Mouse (Mus musculus): Measurements from ENCODE around the gene Pak4. TPM values are rescaled to one million over a fixed set of nuclear protein-coding genes. Genes with fewer than 3 reads are reported as not detected.

Pak4 gene
- polyA plus RNA-seq, 1 experiment = not detected

GRCm38 (mm10) chr7:28595751-28596435, 2.1 kb downstream of the Pak4 start:
- H3K4me3 ChIP-seq (ENCODE audit: insufficient read depth, low read depth, low read length) = no peak overlapping the region
- no peak overlapping the region for H3K27ac ChIP-seq (ENCODE audit: insufficient read depth, low read depth, low read length)
- TF ChIP-seq CTCF (IDR thresholded peaks at IDR 0.05; ENCODE audit: insufficient read depth, low read depth, low read length) = no peak
- whole genome bisulfite sequencing = 66% methylated on average over 8 of the region's 8 CpGs
- peaks cover 28% of the 10 kb centered on the region for H3K4me1 ChIP-seq (ENCODE audit: control insufficient read depth, insufficient read depth, low read length)

DNA sequence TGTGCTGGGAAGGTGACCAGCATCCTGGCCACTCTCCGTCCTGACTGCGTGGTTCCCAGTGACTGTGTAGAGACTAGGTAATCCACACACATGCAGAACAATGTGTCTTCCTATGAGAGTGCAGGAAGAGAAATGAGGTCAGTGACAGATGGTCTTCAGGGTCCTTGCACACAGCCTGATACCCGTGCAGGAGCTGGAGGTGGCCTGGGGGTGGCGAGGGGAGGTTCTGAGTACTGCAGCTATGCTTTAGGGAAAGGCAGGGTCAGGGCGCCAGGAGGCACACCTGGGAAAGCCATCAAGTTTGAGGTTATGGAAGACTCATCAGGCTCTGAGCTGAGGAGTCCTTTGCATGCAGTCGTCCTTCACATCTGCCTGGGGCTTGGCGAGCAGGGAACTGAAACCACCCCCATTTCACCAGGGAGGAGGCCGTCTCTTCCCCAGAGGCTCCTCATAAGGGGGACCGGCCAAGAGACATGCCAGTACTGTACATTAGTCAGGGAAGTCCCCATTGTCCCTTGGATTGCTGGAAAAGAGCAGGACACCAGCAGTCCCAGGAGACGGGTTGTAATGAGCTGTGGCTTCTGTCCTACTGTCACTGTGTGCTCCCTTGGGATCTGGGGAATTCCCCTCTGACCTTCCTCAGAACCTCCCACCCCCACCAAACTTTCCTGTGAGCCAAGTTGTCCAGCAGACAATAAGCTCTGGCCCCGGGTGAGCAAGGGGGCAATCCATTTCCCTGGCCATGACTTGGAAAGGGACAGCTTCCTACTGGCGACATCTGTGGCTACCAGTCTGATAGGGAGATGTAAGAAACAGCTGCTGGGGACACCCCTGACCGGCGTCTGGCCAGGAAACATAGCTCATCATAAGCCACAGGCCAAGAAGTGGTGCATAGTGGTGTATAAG, 4.5 kb downstream of the Pak4 start:
- Histone ChIP-seq H3K27ac (ENCODE audit: insufficient read depth, low read depth, low read length) (no peak overlapping the region), H3K4me1 (ENCODE audit: control insufficient read depth, insufficient read depth, low read length) (peaks cover 34% of the 10 kb centered on the region), H3K4me3 (ENCODE audit: insufficient read depth, low read depth, low read length) (no peak overlapping the region)
- TF ChIP-seq POLR2A (IDR thresholded peaks at IDR 0.05; ENCODE audit: insufficient read depth, low read depth, low read length) (no peak), CTCF (IDR thresholded peaks at IDR 0.05; ENCODE audit: insufficient read depth, low read depth, low read length) (no peak)
- 71% methylated on average over 14 of the region's 14 CpGs for WGBS

DNA sequence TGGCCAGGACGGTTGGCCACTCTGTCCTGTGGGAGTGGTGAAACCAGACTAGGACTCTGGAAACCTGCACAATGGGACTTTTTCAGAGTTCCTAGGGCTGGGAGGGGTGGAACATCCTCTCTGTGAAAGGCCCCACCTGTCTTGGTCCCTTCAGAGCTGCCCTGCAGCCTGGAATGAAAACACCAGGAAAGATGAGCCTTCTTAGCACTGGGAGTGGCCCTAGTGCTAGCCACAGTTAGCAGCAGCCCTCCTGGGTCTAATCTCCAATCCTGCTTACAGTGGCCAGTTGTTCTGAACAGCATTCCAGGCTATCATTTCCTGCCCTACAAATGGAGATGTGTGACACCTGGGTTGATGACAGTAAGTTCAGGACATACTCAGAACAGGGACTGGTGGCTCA, 6.1 kb downstream of the Pak4 start:
- H3K4me1 ChIP-seq (ENCODE audit: control insufficient read depth, insufficient read depth, low read length) = peaks cover 41% of the 10 kb centered on the region
- WGBS = 81% methylated on average over 1 of the region's 1 CpGs
- TF ChIP-seq POLR2A (IDR thresholded peaks at IDR 0.05; ENCODE audit: insufficient read depth, low read depth, low read length) (no peak), CTCF (IDR thresholded peaks at IDR 0.05; ENCODE audit: insufficient read depth, low read depth, low read length) (no peak)

DNA sequence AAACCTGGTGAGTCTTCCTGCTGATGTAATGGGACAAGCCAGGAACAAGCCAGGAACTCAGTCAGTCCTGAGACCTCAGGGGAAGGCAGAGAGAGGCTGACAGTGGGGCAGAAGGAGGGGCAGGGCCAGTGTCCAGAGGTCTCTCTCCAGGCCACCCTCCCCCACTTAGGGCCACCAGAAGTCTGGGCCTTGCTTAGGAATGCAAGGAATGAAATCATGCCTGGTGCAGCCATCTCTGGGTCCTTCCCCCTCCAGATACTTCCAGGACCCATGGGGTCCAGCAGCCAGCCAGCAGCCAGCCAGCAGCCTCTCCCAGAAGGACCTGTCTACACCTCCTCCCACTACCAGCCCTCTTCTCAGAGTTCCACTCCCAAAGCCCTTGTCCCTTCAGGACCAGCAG, 10.3 kb downstream of the Pak4 start:
- H3K4me3 ChIP-seq (ENCODE audit: insufficient read depth, low read depth, low read length) = no peak overlapping the region
- H3K4me1 ChIP-seq (ENCODE audit: control insufficient read depth, insufficient read depth, low read length) = peaks cover 41% of the 10 kb centered on the region
- H3K27ac ChIP-seq (ENCODE audit: insufficient read depth, low read depth, low read length) = no peak overlapping the region
- TF ChIP-seq CTCF (IDR thresholded peaks at IDR 0.05; ENCODE audit: insufficient read depth, low read depth, low read length) (no peak), POLR2A (IDR thresholded peaks at IDR 0.05; ENCODE audit: insufficient read depth, low read depth, low read length) (no peak)

More for the DNA sequence above, 6.1 kb downstream of the Pak4 start:
- Histone ChIP-seq H3K27ac (ENCODE audit: insufficient read depth, low read depth, low read length) (no peak overlapping the region), H3K4me3 (ENCODE audit: insufficient read depth, low read depth, low read length) (no peak overlapping the region)

- TF ChIP-seq POLR2A (IDR thresholded peaks at IDR 0.05; ENCODE audit: insufficient read depth, low read depth, low read length) (no peak), CTCF (IDR thresholded peaks at IDR 0.05; ENCODE audit: insufficient read depth, low read depth, low read length) (no peak)
- 45% methylated on average over 6 of the region's 6 CpGs for WGBS
- peaks cover 40% of the 10 kb centered on the region for H3K4me1 ChIP-seq (ENCODE audit: control insufficient read depth, insufficient read depth, low read length)
Measured at GRCm38 (mm10) chr7:28586663-28587411, 11.1 kb downstream of the Pak4 start.

DNA sequence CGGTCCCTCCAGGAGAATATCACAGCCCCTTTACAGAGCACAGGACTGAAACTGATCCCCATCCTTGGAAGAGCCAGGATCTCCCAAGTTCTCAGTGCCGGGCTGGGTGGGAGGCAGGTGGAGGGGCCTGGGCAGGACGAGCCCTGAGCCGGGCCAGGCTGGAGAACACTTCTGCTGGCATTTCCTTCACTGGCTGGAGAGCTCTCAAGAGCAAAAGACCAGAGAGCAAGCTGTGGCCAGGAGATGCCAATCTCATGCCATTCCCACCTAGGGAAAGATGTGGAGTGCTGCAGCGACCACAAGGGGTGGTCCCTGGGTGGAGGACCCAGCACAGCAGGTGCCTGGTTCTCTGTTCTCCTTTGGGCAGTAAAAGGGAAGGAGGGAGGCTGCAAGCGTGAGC, 13.0 kb downstream of the Pak4 start:
- Histone ChIP-seq H3K4me3 (ENCODE audit: insufficient read depth, low read depth, low read length) (no peak overlapping the region), H3K27ac (ENCODE audit: insufficient read depth, low read depth, low read length) (no peak overlapping the region), H3K4me1 (ENCODE audit: control insufficient read depth, insufficient read depth, low read length) (peaks cover 40% of the 10 kb centered on the region)
- WGBS = 88% methylated on average over 6 of the region's 6 CpGs
- TF ChIP-seq CTCF (IDR thresholded peaks at IDR 0.05; ENCODE audit: insufficient read depth, low read depth, low read length) = no peak
- TF ChIP-seq POLR2A (IDR thresholded peaks at IDR 0.05; ENCODE audit: insufficient read depth, low read depth, low read length) = no peak

More at GRCm38 (mm10) chr7:28586663-28587411, 11.1 kb downstream of the Pak4 start:
- no peak overlapping the region for H3K27ac ChIP-seq (ENCODE audit: insufficient read depth, low read depth, low read length)
- no peak overlapping the region for H3K4me3 ChIP-seq (ENCODE audit: insufficient read depth, low read depth, low read length)

DNA sequence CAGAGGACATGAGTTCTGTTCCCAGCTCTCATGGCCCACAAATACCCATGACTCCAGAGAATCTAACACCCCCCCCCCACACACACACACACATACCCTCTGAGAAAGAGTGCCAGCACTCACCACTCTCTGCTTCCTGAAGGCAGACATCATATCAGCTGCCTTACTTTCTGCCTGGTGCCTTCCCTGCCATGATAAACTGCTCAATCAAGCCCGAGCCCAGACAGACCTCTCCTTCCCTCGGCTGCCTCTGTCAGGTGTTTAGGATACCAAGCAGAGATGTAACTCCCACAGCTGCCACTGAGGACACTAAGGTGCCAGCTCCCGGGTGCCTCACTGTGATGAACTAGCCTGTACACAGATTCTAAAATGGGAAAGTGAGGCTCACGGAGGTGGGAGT, 13.5 kb downstream of the Pak4 start:
- WGBS = 68% methylated on average over 4 of the region's 4 CpGs
- TF ChIP-seq POLR2A (IDR thresholded peaks at IDR 0.05; ENCODE audit: insufficient read depth, low read depth, low read length) (no peak), CTCF (IDR thresholded peaks at IDR 0.05; ENCODE audit: insufficient read depth, low read depth, low read length) (no peak)
- H3K27ac ChIP-seq (ENCODE audit: insufficient read depth, low read depth, low read length) = no peak overlapping the region
- H3K4me1 ChIP-seq (ENCODE audit: control insufficient read depth, insufficient read depth, low read length) = peaks cover 44% of the 10 kb centered on the region
- no peak overlapping the region for H3K4me3 ChIP-seq (ENCODE audit: insufficient read depth, low read depth, low read length)

DNA sequence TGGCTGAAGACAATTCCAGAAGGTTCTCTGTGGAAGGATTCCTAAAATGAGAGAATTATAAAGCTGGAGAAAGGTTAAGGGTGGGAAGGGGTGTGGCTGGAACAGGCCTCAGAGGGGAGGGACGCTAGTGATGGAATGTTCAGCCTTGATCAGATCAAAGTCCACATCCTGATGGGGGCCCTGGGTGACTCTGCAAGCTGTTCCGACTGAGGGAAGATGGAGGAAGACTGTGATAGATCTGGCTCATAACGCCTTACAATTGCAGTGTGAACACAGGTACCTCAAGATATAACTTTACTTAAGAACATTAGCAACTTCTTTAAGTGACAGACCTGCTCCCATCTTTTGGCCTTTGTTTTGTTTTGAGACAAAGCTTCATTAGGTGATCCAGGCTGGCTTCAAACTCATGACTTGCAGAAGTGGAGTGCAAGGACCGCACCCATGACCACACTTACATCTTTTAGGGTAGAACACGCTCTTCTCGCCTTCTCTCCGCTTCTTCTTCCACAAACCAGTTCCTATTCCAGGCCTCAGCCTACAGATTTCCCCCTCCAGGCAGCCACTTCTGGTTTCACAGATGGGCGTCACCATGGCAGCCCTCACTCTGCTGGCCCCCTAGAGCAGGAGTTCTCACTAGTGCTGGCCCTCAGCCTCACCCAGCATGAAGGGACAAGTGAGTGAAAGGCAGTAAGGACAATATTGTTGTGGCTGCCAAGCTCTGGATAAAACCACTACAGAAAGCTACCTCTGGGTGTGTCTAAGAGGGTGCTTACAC, 14.2 kb downstream of the Pak4 start:
- TF ChIP-seq CTCF (IDR thresholded peaks at IDR 0.05; ENCODE audit: insufficient read depth, low read depth, low read length) = no peak
- no peak for TF ChIP-seq POLR2A (IDR thresholded peaks at IDR 0.05; ENCODE audit: insufficient read depth, low read depth, low read length)
- H3K27ac ChIP-seq (ENCODE audit: insufficient read depth, low read depth, low read length) = no peak overlapping the region

More for the DNA sequence above, 14.2 kb downstream of the Pak4 start:
- H3K4me1 ChIP-seq (ENCODE audit: control insufficient read depth, insufficient read depth, low read length) = peaks cover 41% of the 10 kb centered on the region
- 88% methylated on average over 8 of the region's 8 CpGs for WGBS
- H3K4me3 ChIP-seq (ENCODE audit: insufficient read depth, low read depth, low read length) = no peak overlapping the region
